Mouse (Mus musculus) thymus, adult 2 months (tissue): ENCODE results near the gene Mbd4. TPM values are rescaled to one million over a fixed set of nuclear protein-coding genes. Genes with fewer than 3 reads are reported as not detected.
"Not testable (repeated sequence)": the region's sequence is repeated elsewhere in the genome, so short reads cannot be mapped to it uniquely, and the experiment has no call there.

Source experiments
- DNase-seq: peaks from one replicate; pipeline ENCODE4 v3.0.0; 2021
- H3K27ac ChIP-seq: fragments of 200-500 bp; 2 replicates; pipeline ENCODE4 v1.5.1; 2012; ENCODE audit warnings: low read length, control low read depth; ENCODE audit not compliant: control insufficient read depth, insufficient read depth
- H3K27me3 ChIP-seq: fragments of 200-500 bp; 2 replicates; pipeline ENCODE4 v1.6.1; 2012; ENCODE audit warnings: mild to moderate bottlenecking, low read length, moderate library complexity, mixed read lengths; ENCODE audit not compliant: control insufficient read depth, insufficient read depth
- H3K36me3 ChIP-seq: fragments of 200-500 bp; 2 replicates; pipeline ENCODE4 v1.6.1; 2012; ENCODE audit warnings: mild to moderate bottlenecking, low read length, moderate library complexity; ENCODE audit not compliant: control insufficient read depth, insufficient read depth
- H3K4me1 ChIP-seq: fragments of 200-500 bp; replicated peaks from 2 replicates; pipeline ENCODE4 v1.6.1; 2012; ENCODE audit warnings: low read length; ENCODE audit not compliant: control insufficient read depth, insufficient read depth
- H3K4me3 ChIP-seq: fragments of 200-500 bp; 2 replicates; pipeline ENCODE4 v1.5.1; 2012; ENCODE audit warnings: mild to moderate bottlenecking, low read length, control low read depth, moderate library complexity; ENCODE audit not compliant: control insufficient read depth, insufficient read depth
- CTCF ChIP-seq: fragments of 200-500 bp; IDR thresholded peaks from 2 replicates; pipeline ENCODE4 v1.5.1; 2012; ENCODE audit warnings: mild to moderate bottlenecking, control low read depth, low read length, moderate library complexity, borderline replicate concordance; ENCODE audit not compliant: control insufficient read depth, poor library complexity, insufficient read depth; ENCODE audit errors: extremely low read depth
- POLR2A ChIP-seq: fragments of 200-500 bp; IDR thresholded peaks from 2 replicates; pipeline ENCODE4 v1.6.1; 2012; ENCODE audit warnings: mild to moderate bottlenecking, low read length, control low read depth, moderate library complexity; ENCODE audit not compliant: control insufficient read depth, poor library complexity, insufficient read depth; ENCODE audit errors: extremely low read depth
- WGBS: fragments of 180-500 bp; shearing (Covaris S2); methylation state at CpG from one replicate; pipeline ENCODE4 v1.1.7; 2018; 5-methylcytosine and 5-hydroxymethylcytosine counted together
- polyA plus RNA-seq: library from polyadenylated mRNA; depleted of rRNA; stranded (reverse); fragments of >200 nt; gene quantifications from 2 replicates; pipeline ENCODE4 v1.2.3, GENCODE M21; 2012

Gene Mbd4
- polyA plus RNA-seq, 1 experiment: 9.0 TPM

- H3K4me1 ChIP-seq: peaks cover 10% of the 10 kb centered on the region
- H3K4me3 ChIP-seq: peak within 1 kb of the TSS; percentile 38
- peak; percentile 72 for DNase-seq
- H3K36me3 ChIP-seq: peaks cover 4% of the 10 kb centered on the region; the same call in 1 of the 2 replicates
- no peaks in the 10 kb centered on the region for H3K27me3 ChIP-seq
- TF ChIP-seq CTCF (no peak), POLR2A (no peak)
- peak within 1 kb of the TSS; percentile 25; the same call in 1 of the 2 replicates for H3K27ac ChIP-seq
- 15% methylated on average over 19 of the region's 19 CpGs for WGBS
Measured at GRCm38 (mm10) chr6:115838161-115838597, 15.0 kb downstream of the Mbd4 start, which contains the start of gene Efcab12. Gene Efcab12, minus strand, starts transcription at chr6:115838412.

GRCm38 (mm10) chr6:115833861-115834260, 19.3 kb downstream of the Mbd4 start:
- TF ChIP-seq POLR2A: no peak
- TF ChIP-seq CTCF: no peak

GRCm38 (mm10) chr6:115832152-115832850, 20.9 kb downstream of the Mbd4 start:
- Histone ChIP-seq H3K27me3 (no peaks in the 10 kb centered on the region), H3K27ac (no peak overlapping the region), H3K4me3 (no peak overlapping the region), H3K4me1 (peaks cover 4% of the 10 kb centered on the region; the same call in 1 of the 2 replicates), H3K36me3 (no peaks in the 10 kb centered on the region)
- no peak for TF ChIP-seq POLR2A
- no peak for TF ChIP-seq CTCF
- 94% methylated on average over 2 of the region's 2 CpGs for WGBS
- no peak for DNase-seq

More at GRCm38 (mm10) chr6:115833861-115834260, 19.3 kb downstream of the Mbd4 start:
- Histone ChIP-seq H3K4me3 (no peak overlapping the region), H3K36me3 (no peaks in the 10 kb centered on the region), H3K4me1 (peaks cover 10% of the 10 kb centered on the region), H3K27me3 (no peaks in the 10 kb centered on the region), H3K27ac (no peak overlapping the region)
- no peak for DNase-seq

GRCm38 (mm10) chr6:115830779-115831601, 22.2 kb downstream of the Mbd4 start:
- no peaks in the 10 kb centered on the region for H3K4me1 ChIP-seq
- H3K36me3 ChIP-seq: no peaks in the 10 kb centered on the region
- no peak for DNase-seq
- no peak overlapping the region for H3K27ac ChIP-seq
- no peaks in the 10 kb centered on the region for H3K27me3 ChIP-seq
- H3K4me3 ChIP-seq: no peak overlapping the region
- TF ChIP-seq POLR2A: no peak
- no peak for TF ChIP-seq CTCF
- 71% methylated on average over 6 of the region's 6 CpGs for WGBS

- not testable (repeated sequence) for H3K36me3 ChIP-seq, H3K27me3 ChIP-seq, H3K4me3 ChIP-seq, H3K4me1 ChIP-seq, H3K27ac ChIP-seq
- WGBS: 0% methylated on average over 6 of the region's 11 CpGs
- DNase-seq: peak; percentile 81
Measured at GRCm38 (mm10) chr6:115823850-115824464, 29.2 kb downstream of the Mbd4 start.

GRCm38 (mm10) chr6:115821216-115821993, 31.8 kb downstream of the Mbd4 start:
- 94% methylated on average over 8 of the region's 8 CpGs for WGBS
- DNase-seq: no peak
- TF ChIP-seq POLR2A: no peak
- TF ChIP-seq CTCF: no peak
- no peak overlapping the region for H3K27ac ChIP-seq
- H3K4me3 ChIP-seq: no peak overlapping the region
- H3K36me3 ChIP-seq: no peaks in the 10 kb centered on the region
- no peaks in the 10 kb centered on the region for H3K27me3 ChIP-seq
- H3K4me1 ChIP-seq: no peaks in the 10 kb centered on the region; the same call in 1 of the 2 replicates
